Mouse (Mus musculus): ENCODE data around the gene Slc39a11.
A peak's percentile ranks its signal among the peaks of the same experiment; 100 is the strongest.

DNA sequence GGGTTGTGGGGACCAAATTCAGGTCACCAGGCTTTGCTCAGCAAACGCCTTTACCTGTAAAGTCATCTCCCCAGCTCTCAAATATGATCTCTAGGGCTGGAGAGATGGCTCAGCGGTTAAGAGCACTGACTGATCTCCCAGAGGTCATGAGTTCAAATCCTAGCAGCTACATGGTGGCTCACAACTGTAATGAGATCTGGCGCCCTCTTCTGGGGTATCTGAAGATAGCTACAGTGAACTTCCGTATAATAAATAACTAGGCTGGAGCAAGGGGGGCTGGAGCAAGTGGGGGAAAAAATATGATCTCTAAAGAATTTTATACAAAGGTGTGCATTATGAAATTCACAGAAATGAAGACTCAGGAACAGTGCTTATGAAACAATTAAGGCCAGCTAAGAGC lies 22.1 kb downstream of the Slc39a11 start:
- TF ChIP-seq CHD2 (IDR thresholded peaks at IDR 0.05; ENCODE audit: low read length) (no peak), CTCF (conservative IDR thresholded peaks at IDR 0.05 in 1 of 2, IDR thresholded peaks at IDR 0.05 in 1 of 2; ENCODE audit: low read depth in 2 of 2, low read length in 2 of 2) (peak; percentile 40 to 65; a peak in 3 of 4 replicates), MAX (IDR thresholded peaks at IDR 0.05; ENCODE audit: low read length) (no peak), EP300 (IDR thresholded peaks at IDR 0.05; ENCODE audit: low read length) (no peak), MEF2A (IDR thresholded peaks at IDR 0.05; ENCODE audit: borderline replicate concordance, low read depth, low read length) (no peak), SIN3A (IDR thresholded peaks at IDR 0.05; ENCODE audit: low read length) (no peak), POLR2AphosphoS2 (IDR thresholded peaks at IDR 0.05; ENCODE audit: low read depth, low read length) (no peak), RAD21 (IDR thresholded peaks at IDR 0.05; ENCODE audit: low read depth, low read length) (peak; percentile 29), MXI1 (IDR thresholded peaks at IDR 0.05; ENCODE audit: low read depth, low read length) (no peak), NRF1 (IDR thresholded peaks at IDR 0.05; ENCODE audit: low read depth, low read length) (no peak), ZNF384 (IDR thresholded peaks at IDR 0.05; ENCODE audit: low read depth, low read length) (no peak), RCOR1 (conservative IDR thresholded peaks at IDR 0.05; ENCODE audit: low read depth, low read length) (no peak), TCF12 (IDR thresholded peaks at IDR 0.05; ENCODE audit: low read depth, low read length) (no peak), ZKSCAN1 (IDR thresholded peaks at IDR 0.05; ENCODE audit: borderline replicate concordance, low read depth, low read length) (no peak)

All from CH12.LX (cell line).